In the genomic region with DNA sequence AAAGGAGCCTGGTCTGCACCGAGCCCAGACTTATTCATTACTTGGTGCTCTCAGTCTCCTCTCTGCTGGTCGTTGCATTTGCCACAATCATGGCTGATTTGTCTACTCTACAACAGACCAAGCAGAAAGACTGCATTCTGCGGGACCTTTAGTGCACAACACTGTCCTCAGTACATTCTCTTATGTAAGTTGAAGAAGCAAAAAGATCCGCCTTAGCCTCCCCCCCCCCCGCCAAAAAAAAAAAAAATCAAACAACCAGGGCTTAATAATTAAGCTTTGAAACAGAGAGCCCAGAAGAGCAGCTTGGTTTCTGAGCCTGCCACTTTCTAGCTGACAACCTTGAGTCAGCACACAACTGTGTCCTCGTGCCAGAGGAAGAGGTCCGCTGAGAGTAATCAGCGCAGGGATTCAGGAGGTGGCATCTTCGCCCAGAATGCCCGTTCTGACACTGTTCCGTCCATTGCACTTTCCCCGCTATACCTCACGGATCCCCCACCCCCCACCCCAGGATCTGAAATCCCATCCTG, we compare ENCODE assay signal across 8 mouse cellular contexts. TPM values are rescaled to one million over a fixed set of nuclear protein-coding genes. Genes with fewer than 3 reads are reported as not detected.
A peak's percentile ranks its signal among the peaks of the same experiment; 100 is the strongest.
DNase-seq lines count a peak whose midpoint lies in the region; ATAC-seq and TF ChIP-seq lines count a peak whose summit lies in the region.

No protein-coding gene starts in this region.

- no peak for ATAC-seq in midbrain, embryonic 11.5 days (ENCODE audit: low FRiP score)

- no peaks in the 10 kb centered on the region for H3K27me3 ChIP-seq in liver, adult 2 months (ENCODE audit: control insufficient read depth, insufficient read depth, low read length)
- no peaks in the 10 kb centered on the region for H3K27me3 ChIP-seq in embryonic facial prominence, embryonic 10.5 days (replicated peaks; ENCODE audit: low read depth, poor library complexity, severe bottlenecking)
- no peaks in the 10 kb centered on the region for H3K27me3 ChIP-seq in kidney, adult 2 months (replicated peaks; ENCODE audit: control insufficient read depth, insufficient read depth, low read length)
- no peaks in the 10 kb centered on the region for H3K27me3 ChIP-seq in midbrain, embryonic 11.5 days (ENCODE audit: control insufficient read depth, insufficient read depth, low read length)

- peak overlapping the region; percentile 66 for H3K4me2 ChIP-seq in midbrain, embryonic 11.5 days

- H3K79me2 ChIP-seq in liver, adult 2 months (ENCODE audit: control insufficient read depth, insufficient read depth, low read length) = 0 out of 2 replicates have a peak, but pooled peaks cover 8% of the 10 kb centered on the region

- peak overlapping the region; percentile 94 for H3K4me3 ChIP-seq in liver, adult 2 months (ENCODE audit: insufficient read depth, low read depth, low read length)
- H3K4me3 ChIP-seq in embryonic facial prominence, embryonic 10.5 days = peak overlapping the region; percentile 89
- H3K4me3 ChIP-seq in kidney, adult 2 months (ENCODE audit: insufficient read depth, low read depth, low read length) = peak overlapping the region; percentile 92
- H3K4me3 ChIP-seq in midbrain, embryonic 11.5 days (ENCODE audit: low read depth, low read length) = peak overlapping the region; percentile 84

- intact Hi-C loops in left cerebral cortex, postnatal 4 days (cut with DNase I) = no loop called here

- TF ChIP-seq CTCF in liver, adult 2 months (IDR thresholded peaks at IDR 0.05; ENCODE audit: low read depth, low read length) = no peak
- no peak for TF ChIP-seq CTCF in kidney, adult 2 months (conservative IDR thresholded peaks at IDR 0.05; ENCODE audit: insufficient read depth, insufficient read length, low read depth, low read length)

- no peak for TF ChIP-seq POLR2A in liver, adult 2 months (IDR thresholded peaks at IDR 0.05; ENCODE audit: extremely low read depth, insufficient read depth, low read length)
- no peak for TF ChIP-seq POLR2A in kidney, adult 2 months (IDR thresholded peaks at IDR 0.05; ENCODE audit: low read depth, low read length)

- peak overlapping the region; percentile 86 for H3K9ac ChIP-seq in liver, adult 2 months (ENCODE audit: low read depth, low read length)
- peak overlapping the region; percentile 81 for H3K9ac ChIP-seq in midbrain, embryonic 11.5 days (ENCODE audit: low read length)

- H3K4me1 ChIP-seq in liver, adult 2 months (ENCODE audit: control insufficient read depth, insufficient read depth, low read length) = peaks cover 10% of the 10 kb centered on the region
- H3K4me1 ChIP-seq in embryonic facial prominence, embryonic 10.5 days = peaks cover 12% of the 10 kb centered on the region
- peaks cover 13% of the 10 kb centered on the region for H3K4me1 ChIP-seq in kidney, adult 2 months (ENCODE audit: control insufficient read depth, insufficient read depth, low read length)
- peaks cover 7% of the 10 kb centered on the region for H3K4me1 ChIP-seq in midbrain, embryonic 11.5 days (ENCODE audit: control insufficient read depth, insufficient read depth, low read length)

- no peaks in the 10 kb centered on the region for H3K9me3 ChIP-seq in embryonic facial prominence, embryonic 10.5 days
- H3K9me3 ChIP-seq in midbrain, embryonic 11.5 days (ENCODE audit: control insufficient read depth, low read length) = no peaks in the 10 kb centered on the region

- peak overlapping the region; percentile 97 for H3K27ac ChIP-seq in liver, adult 2 months (replicated peaks; ENCODE audit: insufficient read depth, low read depth, low read length)
- H3K27ac ChIP-seq in embryonic facial prominence, embryonic 10.5 days (replicated peaks) = peak overlapping the region; percentile 86
- peak overlapping the region; percentile 83 for H3K27ac ChIP-seq in kidney, adult 2 months (ENCODE audit: insufficient read depth, low read depth, low read length)
- no peak overlapping the region for H3K27ac ChIP-seq in midbrain, embryonic 11.5 days (ENCODE audit: low read depth, low read length)

- peaks cover 28% of the 10 kb centered on the region for H3K36me3 ChIP-seq in liver, adult 2 months (ENCODE audit: control insufficient read depth, insufficient read depth, low read length)
- H3K36me3 ChIP-seq in embryonic facial prominence, embryonic 10.5 days (replicated peaks) = peaks cover 32% of the 10 kb centered on the region
- peaks cover 10% of the 10 kb centered on the region for H3K36me3 ChIP-seq in kidney, adult 2 months (ENCODE audit: control insufficient read depth, insufficient read depth, low read length)
- H3K36me3 ChIP-seq in midbrain, embryonic 11.5 days (ENCODE audit: control insufficient read depth, insufficient read depth, low read length) = 0 out of 2 replicates have a peak, but pooled peaks cover 8% of the 10 kb centered on the region

- peak; percentile 88 for DNase-seq in liver, adult 2 months (ENCODE audit: extremely low read depth, low read depth, low spot score)
- DNase-seq in liver = no peak
- no peak for DNase-seq in embryonic facial prominence, embryonic 10.5 days (ENCODE audit: low spot score)
- peak; percentile 63 for DNase-seq in kidney, adult 2 months
- peak; percentile 88 for DNase-seq in midbrain, embryonic 11.5 days (ENCODE audit: low spot score, missing footprints)
- DNase-seq in ovary, postnatal 14 days (ENCODE audit: low spot score) = no peak
- DNase-seq in left cerebral cortex, postnatal 4 days = no peak
- no peak for DNase-seq in layer of hippocampus, adult 9-11 months

- 2% methylated on average over 13 of the region's 13 CpGs for WGBS in liver, adult 2 months
- 9% methylated on average over 13 of the region's 13 CpGs for WGBS in embryonic facial prominence, embryonic 10.5 days
- 3% methylated on average over 13 of the region's 13 CpGs for WGBS in kidney, adult 2 months
- WGBS in midbrain, embryonic 11.5 days = 7% methylated on average over 13 of the region's 13 CpGs

RNA-seq across cellular contexts. Expression of gene Polr3a, which starts 0.6 kb away (rescaled TPM):
- total RNA-seq in liver, adult 2 months (2014; rRNA removed) = 10.1 and 11.7 TPM in 2 replicates
- polyA plus RNA-seq in liver, adult 2 months (2012; rRNA removed) = 4.0 and 5.1 TPM in 2 replicates
- polyA plus RNA-seq in embryonic facial prominence, embryonic 10.5 days (2016; fragmentation: Nextera tagmentation; extraction: Ambion mirVana) = 20.4 and 21.4 TPM in 2 replicates
- 8.5 and 9.6 TPM in 2 replicates for polyA plus RNA-seq in kidney, adult 2 months (2012; rRNA removed)
- polyA plus RNA-seq in midbrain, embryonic 11.5 days (2014; fragmentation: Nextera tagmentation; extraction: Ambion mirVana) = 17.6 and 17.9 TPM in 2 replicates
- 10 to 100 TPM; 33.9 to 34.8 TPM for total RNA-seq in left cerebral cortex, postnatal 4 days (2021)

RNA-seq across cellular contexts. Expression of gene Rps24, which starts 0.6 kb away (rescaled TPM):
- 876 and 959 TPM in 2 replicates for total RNA-seq in liver, adult 2 months (2014; rRNA removed)
- polyA plus RNA-seq in liver, adult 2 months (2012; rRNA removed) = 184 and 206 TPM in 2 replicates
- 1,131 and 1,182 TPM in 2 replicates for polyA plus RNA-seq in embryonic facial prominence, embryonic 10.5 days (2016; fragmentation: Nextera tagmentation; extraction: Ambion mirVana)
- polyA plus RNA-seq in kidney, adult 2 months (2012; rRNA removed) = 632 and 749 TPM in 2 replicates
- 1,094 and 1,112 TPM in 2 replicates for polyA plus RNA-seq in midbrain, embryonic 11.5 days (2014; fragmentation: Nextera tagmentation; extraction: Ambion mirVana)
- total RNA-seq in left cerebral cortex, postnatal 4 days (2021) = 1,000 to 10,000 TPM; 1,115 to 1,201 TPM

Comparison
In these comparisons a context has a peak if more than half of its experiments do, and no peak if none do; other contexts are left out.
1. DNase-seq: peak in liver, adult 2 months (single experiment), kidney, adult 2 months (single experiment) and midbrain, embryonic 11.5 days (single experiment); none in liver (single experiment), embryonic facial prominence, embryonic 10.5 days (single experiment), ovary, postnatal 14 days (single experiment), left cerebral cortex, postnatal 4 days (single experiment) and layer of hippocampus, adult 9-11 months (single experiment).
2. Peak in every context shown above with its lines, with median percentiles within 50 percentile points of each other: H3K4me3 ChIP-seq.